Mouse (Mus musculus) megakaryocyte, embryonic 14.5 days (primary cell): ENCODE measurements around the gene Dnm1l. TPM values are rescaled to one million over a fixed set of nuclear protein-coding genes. Genes with fewer than 3 reads are reported as not detected.

Experiments
- H3K27me3 ChIP-seq: replicated peaks from 2 replicates; pipeline ENCODE3; 2012; ENCODE audit warnings: inconsistent platforms
- H3K36me3 ChIP-seq: replicated peaks from 2 replicates; pipeline ENCODE3; 2012; ENCODE audit warnings: low read length, inconsistent platforms, mixed read lengths
- H3K4me1 ChIP-seq: 2 replicates; pipeline ENCODE4 v1.6.1; 2012; ENCODE audit warnings: inconsistent platforms
- H3K4me3 ChIP-seq: replicated peaks from 2 replicates; pipeline ENCODE3; 2012; ENCODE audit warnings: moderate library complexity, mild to moderate bottlenecking, inconsistent platforms
- H3K9me3 ChIP-seq: 2 replicates; pipeline ENCODE4 v1.6.1; 2012; ENCODE audit warnings: inconsistent platforms
- FLI1 ChIP-seq: IDR thresholded peaks from 2 replicates; pipeline ENCODE4 v1.6.1; 2012; ENCODE audit warnings: low read length, inconsistent platforms, mixed read lengths
- GATA1 ChIP-seq: IDR thresholded peaks from 3 replicates; pipeline ENCODE4 v1.6.1; 2012; ENCODE audit warnings: mixed read lengths, low read length, inconsistent platforms, borderline replicate concordance
- polyA plus RNA-seq: library from polyadenylated mRNA; stranded (reverse); fragments of >175 nt; gene quantifications from 2 replicates; pipeline ENCODE4 v1.2.3, GENCODE M21; 2012; ENCODE audit warnings: low replicate concordance; ENCODE audit not compliant: insufficient read depth

The Dnm1l gene
- polyA plus RNA-seq, 1 experiment: 3.7 TPM

- Histone ChIP-seq H3K27me3 (peaks cover 7% of the 10 kb centered on the region), H3K36me3 (no peaks in the 10 kb centered on the region), H3K9me3 (no peaks in the 10 kb centered on the region), H3K4me1 (0 out of 2 replicates have a peak, but pooled peaks cover 3% of the 10 kb centered on the region), H3K4me3 (no peak overlapping the region)
- TF ChIP-seq GATA1 (no peak), FLI1 (no peak)
Measured at GRCm38 (mm10) chr16:16273752-16274151, 85.0 kb downstream of the Dnm1l start.

DNA sequence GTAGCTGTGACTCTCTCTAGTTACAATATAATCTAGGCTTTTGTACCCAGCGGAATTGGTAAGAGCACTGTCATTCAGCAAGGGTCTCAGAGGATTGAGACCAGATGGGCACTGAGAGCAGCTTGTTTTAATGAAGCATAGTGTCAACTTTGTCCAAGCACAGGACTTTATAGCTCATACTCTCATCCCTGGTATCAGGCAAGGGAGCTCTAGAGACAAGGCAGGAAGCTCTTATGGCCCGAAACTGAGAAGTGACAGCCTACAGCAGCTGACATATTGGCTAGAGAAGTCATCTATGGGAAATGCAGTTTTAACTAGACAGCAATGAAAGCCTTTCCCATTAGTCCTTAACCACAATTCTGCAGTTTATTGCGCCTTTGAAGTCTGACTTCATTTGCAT lies 85.8 kb downstream of the Dnm1l start:
- Histone ChIP-seq H3K9me3 (no peaks in the 10 kb centered on the region), H3K36me3 (no peaks in the 10 kb centered on the region), H3K4me1 (0 out of 2 replicates have a peak, but pooled peaks cover 3% of the 10 kb centered on the region), H3K4me3 (no peak overlapping the region), H3K27me3 (peaks cover 5% of the 10 kb centered on the region)
- TF ChIP-seq FLI1: no peak
- no peak for TF ChIP-seq GATA1

DNA sequence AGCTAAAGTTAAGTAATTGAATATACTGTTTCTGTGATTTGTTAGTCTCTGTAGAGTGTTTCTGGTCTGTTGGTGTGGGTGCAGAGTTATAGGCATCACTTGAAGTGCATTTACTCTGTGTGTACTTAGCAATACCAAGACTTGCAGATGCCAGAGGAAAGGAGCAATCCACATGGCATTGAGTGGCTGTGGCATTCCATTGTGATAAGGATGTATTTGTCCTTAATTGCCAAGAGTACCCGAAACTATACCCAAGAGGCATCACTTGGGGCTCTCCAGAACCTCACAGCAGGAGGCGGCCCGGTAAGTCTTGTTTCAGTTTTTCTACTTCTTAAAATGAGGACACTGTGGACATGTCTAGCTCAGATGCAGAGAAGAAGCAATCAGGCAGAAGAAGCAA lies 96.3 kb downstream of the Dnm1l start:
- peaks cover 12% of the 10 kb centered on the region for H3K4me1 ChIP-seq
- H3K9me3 ChIP-seq: no peaks in the 10 kb centered on the region

More for the DNA sequence above, 96.3 kb downstream of the Dnm1l start:
- TF ChIP-seq GATA1 (no peak), FLI1 (no peak)
- no peak overlapping the region for H3K4me3 ChIP-seq
- no peaks in the 10 kb centered on the region for H3K36me3 ChIP-seq
- no peaks in the 10 kb centered on the region for H3K27me3 ChIP-seq

Other genes with a start within 250 kb of the Dnm1l start
- 0.26 TPM in 1 of 2 replicates, not detected in the other for gene Pkp2, start 145.6 kb downstream of the Dnm1l start, polyA plus RNA-seq
- gene Yars2, start 56.0 kb downstream of the Dnm1l start, polyA plus RNA-seq: 20.8 and 21.5 TPM in 2 replicates
- gene Fgd4, start 241.6 kb upstream of the Dnm1l start, polyA plus RNA-seq: 0.06 and 0.47 TPM in 2 replicates